Mouse (Mus musculus) midbrain, embryonic 14.5 days (tissue): ENCODE data around the gene Oit3. TPM values are rescaled to one million over a fixed set of nuclear protein-coding genes. Genes with fewer than 3 reads are reported as not detected.
"Not testable (repeated sequence)": the region's sequence is repeated elsewhere in the genome, so short reads cannot be mapped to it uniquely, and the experiment has no call there.

Experiments
- ATAC-seq: fragments of 200-750 bp; cut with Nextera tagmentation; 2 replicates; pipeline ENCODE4 v1.8.0; 2017; ENCODE audit warnings: moderate number of reproducible peaks, moderate library complexity; ENCODE audit not compliant: low FRiP score, low TSS enrichment
- DNase-seq: peaks from one replicate; pipeline ENCODE4 v3.0.0-alpha.2; 2015
- H3K27ac ChIP-seq: fragments of 300-500 bp; sonication (generic); replicated peaks from 2 replicates; pipeline ENCODE4 v1.5.1; 2014; ENCODE audit warnings: mild to moderate bottlenecking, low read depth, low read length, moderate library complexity
- H3K27me3 ChIP-seq: fragments of 300-500 bp; sonication (generic); 2 replicates; pipeline ENCODE4 v1.6.1; 2014; ENCODE audit warnings: low read length, control low read depth, mixed read lengths; ENCODE audit not compliant: control insufficient read depth, insufficient read depth
- H3K36me3 ChIP-seq: fragments of 300-500 bp; sonication (generic); 2 replicates; pipeline ENCODE4 v1.6.1; 2014; ENCODE audit warnings: low read length, control low read depth; ENCODE audit not compliant: control insufficient read depth, insufficient read depth
- H3K4me1 ChIP-seq: fragments of 300-500 bp; sonication (generic); 2 replicates; pipeline ENCODE4 v1.6.1; 2014; ENCODE audit warnings: mild to moderate bottlenecking, antibody characterized with exemption, low read length, control low read depth; ENCODE audit not compliant: control insufficient read depth, insufficient read depth
- H3K4me2 ChIP-seq: fragments of 300-500 bp; sonication (generic); 2 replicates; pipeline ENCODE4 v1.6.1; 2014; ENCODE audit warnings: mild to moderate bottlenecking, low read length, moderate library complexity
- H3K4me3 ChIP-seq: fragments of 300-500 bp; sonication (generic); replicated peaks from 2 replicates; pipeline ENCODE4 v1.5.1; 2014; ENCODE audit warnings: low read depth, low read length
- H3K9ac ChIP-seq: fragments of 300-500 bp; sonication (generic); replicated peaks from 2 replicates; pipeline ENCODE4 v1.6.1; 2014; ENCODE audit warnings: mild to moderate bottlenecking, low read length, moderate library complexity
- H3K9me3 ChIP-seq: fragments of 300-500 bp; sonication (generic); 2 replicates; pipeline ENCODE4 v1.6.1; 2016; ENCODE audit warnings: low read length, control low read depth, mixed read lengths; ENCODE audit not compliant: control insufficient read depth
- WGBS: fragments of 180-500 bp; shearing (Covaris S2); extraction: QIAGEN DNeasy Blood & Tissue Kit; methylation state at CpG from one replicate; pipeline ENCODE4 v1.1.7; 2014; 5-methylcytosine and 5-hydroxymethylcytosine counted together
- polyA plus RNA-seq: library from polyadenylated mRNA; unstranded; fragments of >200 nt; fragmentation: Nextera tagmentation; extraction: Ambion mirVana; gene quantifications from 2 replicates; pipeline ENCODE4 v1.2.1, GENCODE M21; 2014

Gene Oit3
- polyA plus RNA-seq, 1 experiment from 2014 or later, result 0.39 TPM

GRCm38 (mm10) chr10:59391907-59392306 lies 49.7 kb downstream of the Oit3 start:
- 83% methylated on average over 4 of the region's 4 CpGs for WGBS
- Histone ChIP-seq H3K36me3 (no peaks in the 10 kb centered on the region), H3K4me3 (no peak overlapping the region), H3K9ac (no peak overlapping the region), H3K27me3 (no peaks in the 10 kb centered on the region), H3K27ac (no peak overlapping the region), H3K4me2 (no peak overlapping the region), H3K9me3 (peaks cover 5% of the 10 kb centered on the region; the same call in 1 of the 2 replicates), H3K4me1 (no peaks in the 10 kb centered on the region)
- no peak for DNase-seq
- ATAC-seq, result no peak

- no peak for DNase-seq
- H3K9me3 ChIP-seq, result peaks cover 5% of the 10 kb centered on the region; the same call in 1 of the 2 replicates
- ATAC-seq, result no peak
- H3K4me1 ChIP-seq, result no peaks in the 10 kb centered on the region
- H3K4me2 ChIP-seq, result no peak overlapping the region
- H3K27ac ChIP-seq, result no peak overlapping the region
- no peak overlapping the region for H3K9ac ChIP-seq
- H3K36me3 ChIP-seq, result no peaks in the 10 kb centered on the region
- 95% methylated on average over 3 of the region's 3 CpGs for WGBS
- no peaks in the 10 kb centered on the region for H3K27me3 ChIP-seq
- H3K4me3 ChIP-seq, result no peak overlapping the region
These were observed 51.9 kb downstream of the Oit3 start for GRCm38 (mm10) chr10:59389652-59390051.

- H3K27me3 ChIP-seq, result no peaks in the 10 kb centered on the region
- no peaks in the 10 kb centered on the region for H3K4me1 ChIP-seq
- no peak overlapping the region for H3K27ac ChIP-seq
- ATAC-seq, result no peak
- no peak for DNase-seq
- no peaks in the 10 kb centered on the region for H3K36me3 ChIP-seq
- no peak overlapping the region for H3K4me2 ChIP-seq
- peaks cover 5% of the 10 kb centered on the region; the same call in 1 of the 2 replicates for H3K9me3 ChIP-seq
- H3K4me3 ChIP-seq, result no peak overlapping the region
- 91% methylated on average over 7 of the region's 8 CpGs for WGBS
- no peak overlapping the region for H3K9ac ChIP-seq
These were observed 54.6 kb downstream of the Oit3 start for GRCm38 (mm10) chr10:59386951-59387350.

- H3K27ac ChIP-seq, ATAC-seq, H3K4me3 ChIP-seq, H3K27me3 ChIP-seq, H3K4me1 ChIP-seq, H3K9me3 ChIP-seq, H3K9ac ChIP-seq, H3K36me3 ChIP-seq, DNase-seq, H3K4me2 ChIP-seq: not testable (repeated sequence)
- WGBS, result 74% methylated on average over 6 of the region's 10 CpGs
These were observed 60.0 kb downstream of the Oit3 start for GRCm38 (mm10) chr10:59381563-59381962.

GRCm38 (mm10) chr10:59380411-59380821 lies 61.2 kb downstream of the Oit3 start:
- ATAC-seq (no peak), DNase-seq (no peak)
- Histone ChIP-seq H3K27me3 (no peaks in the 10 kb centered on the region), H3K27ac (no peak overlapping the region), H3K4me2 (no peak overlapping the region), H3K9me3 (no peaks in the 10 kb centered on the region), H3K4me3 (no peak overlapping the region), H3K36me3 (no peaks in the 10 kb centered on the region), H3K4me1 (no peaks in the 10 kb centered on the region), H3K9ac (no peak overlapping the region)
- 86% methylated on average over 2 of the region's 2 CpGs for WGBS

- no peak overlapping the region for H3K9ac ChIP-seq
- no peak overlapping the region for H3K4me3 ChIP-seq
- no peaks in the 10 kb centered on the region for H3K27me3 ChIP-seq
- DNase-seq (no peak), ATAC-seq (no peak)
- H3K27ac ChIP-seq, result no peak overlapping the region
- no peaks in the 10 kb centered on the region for H3K4me1 ChIP-seq
- no peaks in the 10 kb centered on the region for H3K9me3 ChIP-seq
- H3K4me2 ChIP-seq, result no peak overlapping the region
- no peaks in the 10 kb centered on the region for H3K36me3 ChIP-seq
- 76% methylated on average over 3 of the region's 3 CpGs for WGBS
These were observed 61.7 kb downstream of the Oit3 start for GRCm38 (mm10) chr10:59379927-59380326.

GRCm38 (mm10) chr10:59378728-59379127 lies 62.9 kb downstream of the Oit3 start:
- Histone ChIP-seq H3K4me3 (no peak overlapping the region), H3K27ac (no peak overlapping the region), H3K9ac (no peak overlapping the region), H3K4me2 (no peak overlapping the region), H3K9me3 (no peaks in the 10 kb centered on the region), H3K4me1 (no peaks in the 10 kb centered on the region), H3K27me3 (no peaks in the 10 kb centered on the region), H3K36me3 (peaks cover 5% of the 10 kb centered on the region; the same call in 1 of the 2 replicates)
- DNase-seq (no peak), ATAC-seq (no peak)
- WGBS, result 93% methylated on average over 4 of the region's 4 CpGs

GRCm38 (mm10) chr10:59377906-59378305 lies 63.7 kb downstream of the Oit3 start:
- DNase-seq (no peak), ATAC-seq (no peak)
- Histone ChIP-seq H3K27ac (no peak overlapping the region), H3K4me2 (no peak overlapping the region), H3K4me1 (no peaks in the 10 kb centered on the region), H3K27me3 (no peaks in the 10 kb centered on the region), H3K9ac (no peak overlapping the region), H3K4me3 (no peak overlapping the region), H3K9me3 (no peaks in the 10 kb centered on the region), H3K36me3 (peaks cover 8% of the 10 kb centered on the region)
- WGBS, result 95% methylated on average over 10 of the region's 10 CpGs
